Mouse (Mus musculus): ENCODE data around the gene Pinlyp. TPM values are rescaled to one million over a fixed set of nuclear protein-coding genes. Genes with fewer than 3 reads are reported as not detected.

Gene Pinlyp
- polyA plus RNA-seq, 1 experiment from 2014 or later, result 0.55 TPM

DNA sequence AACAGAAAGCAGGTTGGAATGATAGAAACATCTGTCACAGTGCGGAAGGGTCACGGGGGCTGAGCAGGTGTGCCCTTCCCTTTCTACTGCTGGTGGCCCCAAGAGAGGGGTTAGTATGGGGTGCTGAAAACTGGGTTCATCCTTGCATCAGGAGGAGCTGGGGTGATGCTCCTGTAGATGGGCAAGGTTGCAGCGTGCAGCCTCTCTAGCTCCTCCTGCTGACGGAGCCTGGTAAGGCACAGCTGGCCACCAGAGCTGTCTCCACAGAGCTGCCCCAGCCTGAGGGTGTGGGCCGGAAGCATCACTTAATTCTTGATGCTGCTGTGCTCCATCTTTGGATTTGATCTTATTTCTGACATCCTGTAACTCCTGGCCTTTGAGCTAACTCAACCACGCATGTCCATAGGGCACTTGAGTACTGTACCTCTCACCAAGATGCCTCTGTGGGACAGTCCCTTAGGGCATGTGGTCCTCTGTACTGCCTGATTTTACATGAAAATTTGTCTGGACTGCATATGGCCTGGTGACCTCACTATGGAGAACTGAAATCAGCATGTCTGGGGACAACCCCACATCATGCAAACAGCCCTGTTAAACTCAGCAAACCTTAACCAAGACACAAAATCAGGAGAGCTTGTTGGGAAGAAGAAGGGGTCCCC is 18.8 kb upstream of the Pinlyp start:
- ATAC-seq (replicated peaks; ENCODE audit: low FRiP score, low read depth) (no peak), DNase-seq (ENCODE audit: low spot score) (peak; percentile 67)
- peak; percentile 79 for TF ChIP-seq CTCF (IDR thresholded peaks at IDR 0.05; ENCODE audit: low read depth)
- H3K4me3 ChIP-seq (replicated peaks; ENCODE audit: low read depth, low read length), result no peak overlapping the region
- H3K9me3 ChIP-seq (replicated peaks; ENCODE audit: low read length), result no peaks in the 10 kb centered on the region
- H3K9ac ChIP-seq (ENCODE audit: low read depth, low read length), result no peak overlapping the region
- WGBS, result 70% methylated on average over 6 of the region's 6 CpGs
- H3K27ac ChIP-seq, result no peak overlapping the region
- H3K4me1 ChIP-seq (replicated peaks; ENCODE audit: insufficient read depth, low read length), result no peaks in the 10 kb centered on the region
- no peaks in the 10 kb centered on the region for H3K27me3 ChIP-seq (ENCODE audit: insufficient read depth, low read length)
- peaks cover 25% of the 10 kb centered on the region for H3K36me3 ChIP-seq (ENCODE audit: insufficient read depth, low read length)
- H3K4me2 ChIP-seq (ENCODE audit: low read length), result no peak overlapping the region

DNA sequence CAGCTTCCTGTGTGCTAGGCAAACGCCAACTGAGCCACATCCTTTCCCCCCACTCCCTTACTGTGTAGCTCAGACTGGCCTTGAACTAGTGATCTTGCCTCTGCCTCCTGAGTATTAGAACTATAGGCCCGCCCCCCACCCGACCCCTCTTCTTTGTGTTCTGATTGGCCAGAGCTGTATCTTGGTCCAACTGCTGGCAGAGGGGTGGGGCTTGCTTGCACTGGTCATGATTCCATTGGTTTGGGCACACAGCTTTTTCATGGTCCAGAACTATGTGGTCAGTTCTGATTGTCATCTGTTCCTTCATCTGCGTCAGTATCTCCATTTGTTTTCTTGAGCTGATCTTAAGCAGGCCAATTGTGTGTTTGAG is 17.9 kb upstream of the Pinlyp start:
- WGBS, result 74% methylated on average over 4 of the region's 4 CpGs
- H3K9ac ChIP-seq (ENCODE audit: low read depth, low read length), result no peak overlapping the region
- H3K9me3 ChIP-seq (replicated peaks; ENCODE audit: low read length), result no peaks in the 10 kb centered on the region
- H3K4me2 ChIP-seq (ENCODE audit: low read length), result no peak overlapping the region
- H3K27me3 ChIP-seq (ENCODE audit: insufficient read depth, low read length), result no peaks in the 10 kb centered on the region
- no peak for TF ChIP-seq CTCF (IDR thresholded peaks at IDR 0.05; ENCODE audit: low read depth)
- H3K36me3 ChIP-seq (ENCODE audit: insufficient read depth, low read length), result peaks cover 27% of the 10 kb centered on the region
- ATAC-seq (replicated peaks; ENCODE audit: low FRiP score, low read depth), result no peak
- no peak overlapping the region for H3K27ac ChIP-seq
- DNase-seq (ENCODE audit: low spot score), result no peak
- no peaks in the 10 kb centered on the region for H3K4me1 ChIP-seq (replicated peaks; ENCODE audit: insufficient read depth, low read length)
- no peak overlapping the region for H3K4me3 ChIP-seq (replicated peaks; ENCODE audit: low read depth, low read length)

- no peak overlapping the region for H3K4me3 ChIP-seq (replicated peaks; ENCODE audit: low read depth, low read length)
- 53% methylated on average over 8 of the region's 8 CpGs for WGBS
- no peaks in the 10 kb centered on the region for H3K4me1 ChIP-seq (replicated peaks; ENCODE audit: insufficient read depth, low read length)
- no peak overlapping the region for H3K27ac ChIP-seq
- H3K9me3 ChIP-seq (replicated peaks; ENCODE audit: low read length), result no peaks in the 10 kb centered on the region
- peaks cover 24% of the 10 kb centered on the region for H3K36me3 ChIP-seq (ENCODE audit: insufficient read depth, low read length)
- H3K9ac ChIP-seq (ENCODE audit: low read depth, low read length), result no peak overlapping the region
- ATAC-seq (replicated peaks; ENCODE audit: low FRiP score, low read depth) (no peak), DNase-seq (ENCODE audit: low spot score) (no peak)
- H3K27me3 ChIP-seq (ENCODE audit: insufficient read depth, low read length), result no peaks in the 10 kb centered on the region
- TF ChIP-seq CTCF (IDR thresholded peaks at IDR 0.05; ENCODE audit: low read depth), result no peak
- H3K4me2 ChIP-seq (ENCODE audit: low read length), result no peak overlapping the region
Observed at GRCm38 (mm10) chr7:24563191-24563836, 17.4 kb upstream of the Pinlyp start.

DNA sequence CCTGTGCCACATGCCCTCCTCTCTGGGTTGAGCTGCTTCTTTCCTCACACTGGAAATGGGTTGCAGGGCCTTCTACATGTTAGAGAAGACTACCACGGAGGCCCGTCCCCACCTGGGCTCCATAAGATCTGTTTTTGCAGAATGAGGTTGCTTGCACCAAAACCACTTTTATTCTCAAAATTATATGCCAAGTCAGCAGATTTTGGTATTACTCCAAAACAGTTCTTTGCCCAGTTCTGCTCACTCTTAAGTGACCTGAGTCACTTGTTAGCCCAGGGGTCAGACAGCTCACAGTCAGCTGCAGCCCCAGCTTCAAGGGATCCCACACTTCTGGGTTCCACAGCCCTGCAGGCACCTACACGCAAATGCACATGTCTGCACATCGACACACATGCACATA is 15.5 kb upstream of the Pinlyp start:
- WGBS, result 84% methylated on average over 4 of the region's 4 CpGs
- no peak for TF ChIP-seq CTCF (IDR thresholded peaks at IDR 0.05; ENCODE audit: low read depth)
- DNase-seq (ENCODE audit: low spot score), result no peak
- H3K4me2 ChIP-seq (ENCODE audit: low read length), result no peak overlapping the region
- ATAC-seq (replicated peaks; ENCODE audit: low FRiP score, low read depth), result no peak
- no peak overlapping the region for H3K27ac ChIP-seq
- H3K4me3 ChIP-seq (replicated peaks; ENCODE audit: low read depth, low read length), result no peak overlapping the region
- no peaks in the 10 kb centered on the region for H3K9me3 ChIP-seq (replicated peaks; ENCODE audit: low read length)
- H3K4me1 ChIP-seq (replicated peaks; ENCODE audit: insufficient read depth, low read length), result no peaks in the 10 kb centered on the region
- H3K27me3 ChIP-seq (ENCODE audit: insufficient read depth, low read length), result no peaks in the 10 kb centered on the region
- no peak overlapping the region for H3K9ac ChIP-seq (ENCODE audit: low read depth, low read length)
- peaks cover 15% of the 10 kb centered on the region for H3K36me3 ChIP-seq (ENCODE audit: insufficient read depth, low read length)

GRCm38 (mm10) chr7:24555786-24556185 is 9.9 kb upstream of the Pinlyp start:
- Histone ChIP-seq H3K9ac (ENCODE audit: low read depth, low read length) (no peak overlapping the region), H3K9me3 (replicated peaks; ENCODE audit: low read length) (no peaks in the 10 kb centered on the region), H3K4me2 (ENCODE audit: low read length) (no peak overlapping the region), H3K4me3 (replicated peaks; ENCODE audit: low read depth, low read length) (no peak overlapping the region), H3K36me3 (ENCODE audit: insufficient read depth, low read length) (peaks cover 19% of the 10 kb centered on the region), H3K4me1 (replicated peaks; ENCODE audit: insufficient read depth, low read length) (no peaks in the 10 kb centered on the region), H3K27me3 (ENCODE audit: insufficient read depth, low read length) (no peaks in the 10 kb centered on the region), H3K27ac (peak overlapping the region; percentile 36; the same call in 1 of the 2 replicates)
- ATAC-seq (replicated peaks; ENCODE audit: low FRiP score, low read depth), result no peak
- WGBS, result 70% methylated on average over 10 of the region's 10 CpGs
- DNase-seq (ENCODE audit: low spot score), result no peak
- no peak for TF ChIP-seq CTCF (IDR thresholded peaks at IDR 0.05; ENCODE audit: low read depth)

- DNase-seq (ENCODE audit: low spot score), result no peak
- peaks cover 28% of the 10 kb centered on the region for H3K36me3 ChIP-seq (ENCODE audit: insufficient read depth, low read length)
- no peak overlapping the region for H3K9ac ChIP-seq (ENCODE audit: low read depth, low read length)
- no peaks in the 10 kb centered on the region for H3K9me3 ChIP-seq (replicated peaks; ENCODE audit: low read length)
- no peak overlapping the region for H3K4me2 ChIP-seq (ENCODE audit: low read length)
- H3K27me3 ChIP-seq (ENCODE audit: insufficient read depth, low read length), result no peaks in the 10 kb centered on the region
- no peak overlapping the region for H3K4me3 ChIP-seq (replicated peaks; ENCODE audit: low read depth, low read length)
- peaks cover 7% of the 10 kb centered on the region; the same call in 1 of the 2 replicates for H3K4me1 ChIP-seq (replicated peaks; ENCODE audit: insufficient read depth, low read length)
- ATAC-seq (replicated peaks; ENCODE audit: low FRiP score, low read depth), result 0 out of 2 replicates have a peak, but pooled peaks have one; percentile 23
- TF ChIP-seq CTCF (IDR thresholded peaks at IDR 0.05; ENCODE audit: low read depth), result no peak
- WGBS, result 70% methylated on average over 12 of the region's 12 CpGs
- no peak overlapping the region for H3K27ac ChIP-seq
Observed at GRCm38 (mm10) chr7:24551985-24552759, 6.3 kb upstream of the Pinlyp start.
